15 mouse cellular contexts compared by ENCODE assay signal in the genomic region with DNA sequence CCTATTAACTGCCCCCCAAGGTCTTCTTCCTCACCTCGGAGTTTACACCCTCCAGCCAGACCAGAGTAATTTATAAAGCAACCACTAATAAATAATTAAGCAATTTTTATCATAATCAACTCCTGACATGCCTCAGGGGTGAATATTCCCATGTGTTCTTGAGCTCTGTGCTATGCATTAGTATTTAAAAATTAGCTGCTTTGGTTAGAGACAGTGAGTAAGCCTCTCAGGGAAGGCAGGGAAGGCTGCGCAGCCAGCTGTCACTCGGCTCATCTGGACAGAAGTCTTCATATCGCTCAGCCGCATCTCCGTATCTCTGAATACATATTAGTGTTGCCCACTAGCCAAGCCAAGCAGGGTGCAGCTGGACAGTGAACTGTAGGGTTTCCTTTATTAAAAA.
"Had no signal": no experiment of that assay in that cellular context is flagged by ENCODE, and none has a peak within 500 bp of the region (broad histone marks: within the 10 kb centered on the region; RNA-seq: fewer than 3 reads in every experiment).

No protein-coding gene starts in this region.

- H3K4me2 ChIP-seq: intestine, embryonic 15.5 days; limb, embryonic 12.5 days; liver, embryonic 13.5 days; lung, embryonic 15.5 days had no signal

- H3K27ac ChIP-seq: intestine, embryonic 15.5 days; left cerebral cortex, adult 2 months; limb, embryonic 12.5 days; liver, embryonic 13.5 days; lung, embryonic 15.5 days; macrophage had no signal

- H3K9ac ChIP-seq: intestine, embryonic 15.5 days; limb, embryonic 12.5 days; liver, embryonic 13.5 days; liver, postnatal 0 days; lung, embryonic 15.5 days had no signal

- DNase-seq: kidney, adult 18-20 months; kidney, postnatal 10 days; liver; liver, embryonic 13.5 days; liver, postnatal 0 days; lung, postnatal 14 days; right cerebral cortex, adult 18-20 months; right cerebral cortex, postnatal 25 days; thymus, postnatal 36 days had no signal

- ATAC-seq: intestine, embryonic 15.5 days; liver, postnatal 0 days had no signal

- H3K27me3 ChIP-seq: intestine, embryonic 15.5 days; limb, embryonic 12.5 days; liver, embryonic 13.5 days; lung, embryonic 15.5 days had no signal

- H3K9me3 ChIP-seq: intestine, embryonic 15.5 days; limb, embryonic 12.5 days; liver, embryonic 13.5 days; lung, embryonic 15.5 days; megakaryocyte, embryonic 14.5 days had no signal

- H3K4me1 ChIP-seq: megakaryocyte, embryonic 14.5 days had no signal

- H3K36me3 ChIP-seq: intestine, embryonic 15.5 days; limb, embryonic 12.5 days; liver, embryonic 13.5 days; lung, embryonic 15.5 days had no signal

- H3K4me3 ChIP-seq: intestine, embryonic 15.5 days; left cerebral cortex, adult 2 months; limb, embryonic 12.5 days; liver, embryonic 13.5 days; lung, embryonic 15.5 days; megakaryocyte, embryonic 14.5 days had no signal
